Mouse (Mus musculus): ENCODE results near the gene Dock10. TPM values are rescaled to one million over a fixed set of nuclear protein-coding genes. Genes with fewer than 3 reads are reported as not detected.

Gene Dock10
- polyA plus RNA-seq, 1 experiment from 2014 or later, result 37.7 TPM

GRCm38 (mm10) chr1:80461348-80461747 is 297.0 kb downstream of the Dock10 start, which contains the start of gene Gm45261:
Gm45261 (minus strand) TSS chr1:80461448.
- Histone ChIP-seq H3K4me3 (ENCODE audit: inconsistent target) (no peak within 1 kb of the TSS), H3K79me2 (ENCODE audit: inconsistent target) (no peaks in the 10 kb centered on the region), H3K27ac (no peak within 1 kb of the TSS), H3K36me3 (ENCODE audit: inconsistent target) (no peaks in the 10 kb centered on the region)
- 97% methylated on average over 6 of the region's 6 CpGs for WGBS (ENCODE audit: missing documents)

DNA sequence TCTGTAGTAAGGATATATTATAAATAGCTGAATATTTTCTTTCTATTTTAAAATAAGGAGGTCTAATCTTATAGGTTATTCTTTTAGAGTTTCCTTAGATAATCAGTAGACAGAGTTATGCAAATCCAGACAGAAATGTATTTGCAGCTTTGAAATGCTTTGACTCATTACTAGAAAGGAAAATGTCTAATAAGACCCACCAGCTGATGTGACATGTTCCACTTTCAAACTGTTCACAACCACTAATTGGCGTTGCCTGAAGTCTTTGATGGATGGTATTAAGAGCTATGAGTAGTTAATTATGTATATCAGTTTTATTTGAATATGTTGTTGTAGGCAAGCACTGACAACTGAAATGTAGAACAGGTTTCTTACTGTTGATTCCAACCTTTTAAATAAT is 298.4 kb downstream of the Dock10 start:
- Histone ChIP-seq H3K36me3 (ENCODE audit: inconsistent target) (no peaks in the 10 kb centered on the region), H3K79me2 (ENCODE audit: inconsistent target) (no peaks in the 10 kb centered on the region), H3K27ac (no peak overlapping the region), H3K4me3 (ENCODE audit: inconsistent target) (no peak overlapping the region)
- WGBS (ENCODE audit: missing documents), result 83% methylated on average over 1 of the region's 1 CpGs

- Histone ChIP-seq H3K79me2 (ENCODE audit: inconsistent target) (no peaks in the 10 kb centered on the region), H3K36me3 (ENCODE audit: inconsistent target) (no peaks in the 10 kb centered on the region), H3K27ac (no peak overlapping the region), H3K4me3 (ENCODE audit: inconsistent target) (no peak overlapping the region)
Measured at GRCm38 (mm10) chr1:80459477-80459876, 298.9 kb downstream of the Dock10 start.

DNA sequence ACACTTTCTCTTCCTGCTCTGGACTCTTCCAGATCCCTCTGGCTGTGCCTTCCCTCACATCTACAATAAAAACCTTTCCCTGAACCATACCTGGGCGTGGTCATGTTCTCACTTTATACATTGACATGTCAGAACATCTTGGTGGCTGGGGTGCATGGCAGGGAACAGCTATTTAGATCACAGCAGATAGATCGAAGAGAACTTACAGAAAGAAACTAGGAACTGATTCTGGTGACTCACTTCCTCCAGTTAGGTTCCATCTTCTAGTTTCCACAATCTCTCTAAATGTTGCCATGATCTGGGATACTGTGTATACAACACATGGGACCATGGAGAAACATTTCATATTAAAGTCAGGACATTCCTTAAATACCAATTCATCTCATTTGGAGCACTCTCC is 304.4 kb downstream of the Dock10 start:
- 14% methylated on average over 2 of the region's 2 CpGs for WGBS (ENCODE audit: missing documents)
- H3K79me2 ChIP-seq (ENCODE audit: inconsistent target), result no peaks in the 10 kb centered on the region
- H3K27ac ChIP-seq, result peak overlapping the region; percentile 46

GRCm38 (mm10) chr1:80451914-80452549 is 306.3 kb downstream of the Dock10 start:
- Histone ChIP-seq H3K4me3 (ENCODE audit: inconsistent target) (no peak overlapping the region), H3K79me2 (ENCODE audit: inconsistent target) (no peaks in the 10 kb centered on the region), H3K36me3 (ENCODE audit: inconsistent target) (no peaks in the 10 kb centered on the region), H3K27ac (peak overlapping the region; percentile 46)
- 0% methylated on average over 1 of the region's 1 CpGs for WGBS (ENCODE audit: missing documents)

More for the DNA sequence above, 304.4 kb downstream of the Dock10 start:
- H3K36me3 ChIP-seq (ENCODE audit: inconsistent target), result no peaks in the 10 kb centered on the region
- H3K4me3 ChIP-seq (ENCODE audit: inconsistent target), result no peak overlapping the region
